Mouse (Mus musculus): ENCODE measurements around the gene Slc3a2. TPM values are rescaled to one million over a fixed set of nuclear protein-coding genes. Genes with fewer than 3 reads are reported as not detected.
A peak's percentile ranks its signal among the peaks of the same experiment; 100 is the strongest.

The Slc3a2 gene
- total RNA-seq, 2 experiments from 2014 or later: 144 to 154 TPM

- DNase-seq (ENCODE audit: extremely low spot score in 1 of 2, low spot score in 2 of 2): no peak
- intact Hi-C loops (cut with DNase I): no loop called here
- peak; percentile 3 for TF ChIP-seq CTCF (IDR thresholded peaks at IDR 0.05)
- Histone ChIP-seq H3K4me3 (no peak overlapping the region), H3K27ac (no peak overlapping the region)
These were observed 8.3 kb downstream of the Slc3a2 start for GRCm38 (mm10) chr19:8714653-8715481.

GRCm38 (mm10) chr19:8713997-8714652 is 9.0 kb downstream of the Slc3a2 start:
- Histone ChIP-seq H3K27ac (peak overlapping the region; percentile 93), H3K4me3 (peak overlapping the region; percentile 88)
- DNase-seq (ENCODE audit: extremely low spot score in 1 of 2, low spot score in 2 of 2): no peak
- intact Hi-C loops (cut with DNase I): no loop called here
- TF ChIP-seq CTCF (IDR thresholded peaks at IDR 0.05): no peak

GRCm38 (mm10) chr19:8713306-8713996 is 9.7 kb downstream of the Slc3a2 start:
- Histone ChIP-seq H3K27ac (peak overlapping the region; percentile 93), H3K4me3 (peak overlapping the region; percentile 88)
- intact Hi-C loops (cut with DNase I): no loop called here
- peak; percentile 73 for TF ChIP-seq CTCF (IDR thresholded peaks at IDR 0.05)
- peak; percentile 92 for DNase-seq (ENCODE audit: extremely low spot score in 1 of 2, low spot score in 2 of 2)

GRCm38 (mm10) chr19:8712870-8713305 is 10.3 kb downstream of the Slc3a2 start:
- H3K4me3 ChIP-seq: peak overlapping the region; percentile 88
- no peak for TF ChIP-seq CTCF (IDR thresholded peaks at IDR 0.05)
- intact Hi-C loops (cut with DNase I): no loop called here
- H3K27ac ChIP-seq: peak overlapping the region; percentile 93
- DNase-seq (ENCODE audit: extremely low spot score in 1 of 2, low spot score in 2 of 2): peak; percentile 56 to 66

GRCm38 (mm10) chr19:8711949-8712869 is 11.0 kb downstream of the Slc3a2 start:
- Histone ChIP-seq H3K27ac (peak overlapping the region; percentile 93), H3K4me3 (peak overlapping the region; percentile 88)
- no peak for DNase-seq (ENCODE audit: extremely low spot score in 1 of 2, low spot score in 2 of 2)
- TF ChIP-seq CTCF (IDR thresholded peaks at IDR 0.05): no peak
- intact Hi-C loops (cut with DNase I): no loop called here

- intact Hi-C loops (cut with DNase I): no loop called here
- DNase-seq (ENCODE audit: extremely low spot score in 1 of 2, low spot score in 2 of 2): no peak
- Histone ChIP-seq H3K27ac (no peak overlapping the region), H3K4me3 (peak overlapping the region; percentile 88)
- no peak for TF ChIP-seq CTCF (IDR thresholded peaks at IDR 0.05)
These were observed 11.7 kb downstream of the Slc3a2 start for GRCm38 (mm10) chr19:8711506-8711905.

- DNase-seq (ENCODE audit: extremely low spot score in 1 of 2, low spot score in 2 of 2): no peak
- intact Hi-C loops (cut with DNase I): no loop called here
- Histone ChIP-seq H3K4me3 (no peak overlapping the region), H3K27ac (no peak overlapping the region)
- no peak for TF ChIP-seq CTCF (IDR thresholded peaks at IDR 0.05)
These were observed 13.1 kb downstream of the Slc3a2 start for GRCm38 (mm10) chr19:8710057-8710456.

GRCm38 (mm10) chr19:8708954-8709353 is 14.2 kb downstream of the Slc3a2 start:
- no peak for TF ChIP-seq CTCF (IDR thresholded peaks at IDR 0.05)

GRCm38 (mm10) chr19:8706930-8707329 is 16.2 kb downstream of the Slc3a2 start:
- no peak overlapping the region for H3K4me3 ChIP-seq
- no peak for TF ChIP-seq CTCF (IDR thresholded peaks at IDR 0.05)
- intact Hi-C loops (cut with DNase I): no loop called here
- H3K27ac ChIP-seq: no peak overlapping the region
- DNase-seq (ENCODE audit: extremely low spot score in 1 of 2, low spot score in 2 of 2): no peak

More at GRCm38 (mm10) chr19:8708954-8709353, 14.2 kb downstream of the Slc3a2 start:
- intact Hi-C loops (cut with DNase I): no loop called here
- no peak for DNase-seq (ENCODE audit: extremely low spot score in 1 of 2, low spot score in 2 of 2)
- Histone ChIP-seq H3K27ac (no peak overlapping the region), H3K4me3 (no peak overlapping the region)

GRCm38 (mm10) chr19:8706132-8706667 is 17.0 kb downstream of the Slc3a2 start:
- intact Hi-C loops (cut with DNase I): no loop called here
- no peak for TF ChIP-seq CTCF (IDR thresholded peaks at IDR 0.05)
- H3K27ac ChIP-seq: no peak overlapping the region
- DNase-seq (ENCODE audit: extremely low spot score in 1 of 2, low spot score in 2 of 2): no peak
- no peak overlapping the region for H3K4me3 ChIP-seq
